Mouse (Mus musculus): ENCODE results near the gene Lrrc74b. TPM values are rescaled to one million over a fixed set of nuclear protein-coding genes. Genes with fewer than 3 reads are reported as not detected.
A peak's percentile ranks its signal among the peaks of the same experiment; 100 is the strongest.
"Not testable (repeated sequence)": the region's sequence is repeated elsewhere in the genome, so short reads cannot be mapped to it uniquely, and the experiment has no call there.

Lrrc74b gene
- polyA plus RNA-seq, 1 experiment from 2014 or later, result 0.19 TPM

DNA sequence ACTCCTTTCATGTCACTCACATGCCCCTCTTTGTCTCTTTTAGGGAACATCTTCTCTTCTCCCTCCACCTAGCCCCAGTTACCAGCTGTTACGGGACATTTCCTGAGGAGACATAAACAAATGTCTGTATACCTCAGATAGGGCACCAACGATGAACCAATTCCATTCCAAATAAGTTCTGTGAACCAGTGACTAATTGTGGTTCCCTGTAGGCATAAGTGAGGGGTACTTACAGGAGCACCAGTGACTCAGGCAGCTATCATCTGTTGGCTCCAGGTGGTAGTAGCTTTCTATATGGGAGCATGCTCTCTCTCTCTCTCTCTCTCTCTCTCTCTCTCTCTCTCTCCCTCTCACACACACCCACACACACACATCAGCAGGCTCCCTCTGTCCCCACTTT, 3.2 kb upstream of the Lrrc74b start:
- no peaks in the 10 kb centered on the region for H3K36me3 ChIP-seq
- peaks cover 19% of the 10 kb centered on the region for H3K4me1 ChIP-seq (replicated peaks)
- no peak overlapping the region for H3K4me2 ChIP-seq
- no peaks in the 10 kb centered on the region for H3K9me3 ChIP-seq (replicated peaks)
- WGBS, result 58% methylated on average over 2 of the region's 2 CpGs
- peaks cover 13% of the 10 kb centered on the region for H3K27me3 ChIP-seq
- no peak for ATAC-seq (replicated peaks; ENCODE audit: insufficient number of reproducible peaks, insufficient read depth, low FRiP score, low read depth)
- H3K27ac ChIP-seq, result no peak overlapping the region
- H3K9ac ChIP-seq, result no peak overlapping the region
- H3K4me3 ChIP-seq, result no peak overlapping the region

DNA sequence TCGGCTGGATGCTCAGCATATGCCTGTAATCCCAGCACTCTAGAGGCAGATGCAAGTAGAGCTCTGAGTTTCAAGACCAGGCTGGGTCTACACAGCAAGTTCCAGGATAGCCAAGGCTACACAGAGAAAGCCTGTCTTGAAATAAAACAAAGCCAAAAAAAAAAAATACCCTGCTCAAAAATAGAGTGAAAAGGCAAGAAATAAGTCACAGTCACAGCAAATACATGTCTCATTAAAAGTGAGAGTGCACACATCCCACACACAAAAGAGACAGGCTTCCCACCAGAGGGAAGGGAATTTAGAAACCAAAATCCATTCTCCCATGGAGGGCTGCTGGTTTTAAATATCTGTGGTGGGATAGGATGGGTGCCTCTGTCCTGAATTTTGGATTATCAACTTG, 2.5 kb upstream of the Lrrc74b start:
- ATAC-seq (replicated peaks; ENCODE audit: insufficient number of reproducible peaks, insufficient read depth, low FRiP score, low read depth), result no peak
- H3K9ac ChIP-seq, result no peak overlapping the region
- 41% methylated on average over 1 of the region's 1 CpGs for WGBS
- H3K27ac ChIP-seq, result no peak overlapping the region
- no peaks in the 10 kb centered on the region for H3K36me3 ChIP-seq
- H3K4me1 ChIP-seq (replicated peaks), result peaks cover 26% of the 10 kb centered on the region
- no peak overlapping the region for H3K4me2 ChIP-seq
- peaks cover 13% of the 10 kb centered on the region for H3K27me3 ChIP-seq
- H3K9me3 ChIP-seq (replicated peaks), result no peaks in the 10 kb centered on the region
- H3K4me3 ChIP-seq, result no peak overlapping the region

DNA sequence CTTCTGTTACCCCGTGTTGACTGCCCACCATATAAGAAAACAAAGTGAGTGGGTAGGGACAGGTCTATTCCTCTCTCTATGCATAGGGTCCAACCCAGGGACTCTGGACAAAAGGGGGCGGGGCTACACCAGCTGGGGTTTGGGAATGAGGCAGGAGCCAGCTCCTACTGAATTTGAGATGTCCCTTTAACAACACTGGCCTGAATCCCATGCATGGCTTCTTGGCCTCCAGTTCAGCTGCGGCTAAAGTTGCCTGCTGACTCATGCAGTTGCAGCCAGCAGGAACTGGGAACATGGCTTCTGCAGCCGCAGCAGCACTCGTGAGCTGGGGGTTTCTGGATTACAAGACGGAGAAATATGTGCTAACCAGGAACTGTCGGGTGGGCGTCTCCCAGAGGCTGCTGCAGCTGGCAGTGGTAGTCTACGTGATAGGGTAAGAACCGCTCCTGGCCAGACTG, 733 bp upstream of the Lrrc74b start, which contains the start of gene P2rx6:
TSS of gene P2rx6 (plus strand) at position 135 of the 458 bp plus-strand sequence.
- peaks cover 34% of the 10 kb centered on the region for H3K4me1 ChIP-seq (replicated peaks)
- peak within 1 kb of the TSS; percentile 54 for H3K27ac ChIP-seq
- peaks cover 13% of the 10 kb centered on the region for H3K27me3 ChIP-seq
- H3K4me3 ChIP-seq, result peak within 1 kb of the TSS; percentile 41
- no peaks in the 10 kb centered on the region for H3K9me3 ChIP-seq (replicated peaks)
- H3K9ac ChIP-seq, result peak within 1 kb of the TSS; percentile 44
- H3K4me2 ChIP-seq, result peak within 1 kb of the TSS; percentile 77
- no peaks in the 10 kb centered on the region for H3K36me3 ChIP-seq
- WGBS, result 2% methylated on average over 10 of the region's 10 CpGs
- peak; percentile 44; the same call in 1 of the 2 replicates for ATAC-seq (replicated peaks; ENCODE audit: insufficient number of reproducible peaks, insufficient read depth, low FRiP score, low read depth)

DNA sequence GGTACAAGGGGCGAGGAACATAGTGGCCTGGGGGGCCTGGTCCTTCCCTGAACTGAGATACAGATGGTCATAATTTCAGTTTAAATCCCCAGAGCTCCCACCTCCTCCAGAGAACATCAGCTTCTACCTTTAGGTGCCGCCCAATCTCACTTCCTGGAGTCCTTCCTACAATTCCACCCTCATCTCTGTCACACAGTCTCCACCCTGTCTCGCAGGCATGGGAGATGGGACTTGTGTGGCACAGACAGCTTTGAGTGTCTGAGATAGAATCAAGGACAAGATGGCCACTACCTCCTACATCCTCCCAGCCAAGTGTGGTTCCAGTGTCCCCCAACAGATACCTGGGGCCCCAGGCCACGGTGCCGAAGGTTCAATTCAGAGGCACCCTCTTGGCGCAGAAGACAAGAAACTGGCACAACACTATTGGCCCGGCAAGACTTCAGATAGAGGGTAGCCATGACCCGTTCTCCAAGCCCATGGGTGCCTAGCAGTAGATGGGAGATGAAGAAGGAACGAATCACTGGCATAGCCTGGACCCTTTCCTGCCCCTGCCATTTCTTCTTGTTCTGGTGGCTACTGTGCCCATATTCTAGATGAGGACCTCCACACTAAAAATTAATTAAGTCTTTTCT, 1.5 kb downstream of the Lrrc74b start:
- H3K36me3 ChIP-seq, result no peaks in the 10 kb centered on the region
- ATAC-seq (replicated peaks; ENCODE audit: insufficient number of reproducible peaks, insufficient read depth, low FRiP score, low read depth), result no peak
- H3K4me2 ChIP-seq, result peak overlapping the region; percentile 46; the same call in 1 of the 2 replicates
- H3K4me3 ChIP-seq, result no peak overlapping the region
- H3K4me1 ChIP-seq (replicated peaks), result peaks cover 45% of the 10 kb centered on the region
- H3K27ac ChIP-seq, result no peak overlapping the region
- WGBS, result 71% methylated on average over 9 of the region's 9 CpGs
- no peaks in the 10 kb centered on the region for H3K9me3 ChIP-seq (replicated peaks)
- no peak overlapping the region for H3K9ac ChIP-seq
- 0 out of 2 replicates have a peak, but pooled peaks cover 6% of the 10 kb centered on the region for H3K27me3 ChIP-seq

DNA sequence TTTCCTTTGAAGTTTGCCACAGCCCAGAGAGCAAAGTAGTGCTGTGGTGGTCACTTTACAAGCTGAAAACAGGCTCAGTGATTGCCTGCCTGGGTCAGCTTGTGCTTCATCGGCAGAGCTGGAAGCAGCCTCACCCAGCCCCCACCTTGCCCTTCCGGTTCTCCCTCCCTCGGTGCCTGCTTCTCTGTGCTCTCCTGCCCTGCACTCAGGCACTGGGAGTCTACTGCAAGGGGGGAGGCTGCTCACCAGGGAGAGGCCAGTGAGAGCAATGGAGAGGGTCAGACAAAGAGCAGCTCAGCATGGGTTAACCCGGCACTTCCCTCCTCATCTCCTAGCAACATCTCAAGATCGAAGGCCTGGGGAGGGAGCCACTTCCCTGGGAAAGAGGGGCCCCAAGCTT, 2.2 kb downstream of the Lrrc74b start:
- 0 out of 2 replicates have a peak, but pooled peaks cover 6% of the 10 kb centered on the region for H3K27me3 ChIP-seq
- H3K4me3 ChIP-seq, result no peak overlapping the region
- WGBS, result 5% methylated on average over 5 of the region's 5 CpGs
- H3K4me1 ChIP-seq (replicated peaks), result peaks cover 52% of the 10 kb centered on the region
- H3K9ac ChIP-seq, result no peak overlapping the region
- peak overlapping the region; percentile 1; the same call in 1 of the 2 replicates for H3K27ac ChIP-seq
- H3K4me2 ChIP-seq, result peak overlapping the region; percentile 46
- no peaks in the 10 kb centered on the region for H3K36me3 ChIP-seq
- peak; percentile 19; the same call in 1 of the 2 replicates for ATAC-seq (replicated peaks; ENCODE audit: insufficient number of reproducible peaks, insufficient read depth, low FRiP score, low read depth)
- no peaks in the 10 kb centered on the region for H3K9me3 ChIP-seq (replicated peaks)

DNA sequence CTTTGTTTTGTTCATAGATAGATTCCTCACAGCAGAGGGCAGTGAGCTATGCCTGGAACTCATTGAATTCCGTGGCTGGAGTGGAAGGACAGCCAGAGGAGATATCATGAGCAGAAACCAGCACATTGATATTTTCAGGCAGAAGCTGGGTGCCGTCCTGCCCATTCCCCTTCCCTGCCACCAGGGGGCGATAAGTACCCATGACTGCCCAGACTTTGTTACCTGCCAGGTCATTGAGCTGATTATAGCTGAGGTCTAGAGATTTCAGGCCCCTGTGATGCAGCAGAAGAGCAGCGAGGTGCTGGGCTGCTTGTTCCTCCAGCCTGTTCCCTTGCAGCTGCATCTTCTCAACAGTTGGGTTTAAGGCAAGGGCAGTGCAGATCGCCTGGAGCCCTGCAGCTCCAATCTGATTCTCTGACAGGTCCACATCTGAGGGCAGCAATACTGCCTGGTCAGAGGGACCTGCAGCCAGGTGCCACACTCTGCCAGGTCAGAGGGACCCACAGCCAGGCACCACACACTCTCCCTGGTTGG, 3.0 kb downstream of the Lrrc74b start:
- H3K4me1 ChIP-seq (replicated peaks), result peaks cover 54% of the 10 kb centered on the region
- WGBS, result under 1% methylated on average over 5 of the region's 5 CpGs
- no peaks in the 10 kb centered on the region for H3K9me3 ChIP-seq (replicated peaks)
- no peak for ATAC-seq (replicated peaks; ENCODE audit: insufficient number of reproducible peaks, insufficient read depth, low FRiP score, low read depth)
- 0 out of 2 replicates have a peak, but pooled peaks cover 6% of the 10 kb centered on the region for H3K27me3 ChIP-seq
- peak overlapping the region; percentile 46 for H3K4me2 ChIP-seq
- no peaks in the 10 kb centered on the region for H3K36me3 ChIP-seq
- no peak overlapping the region for H3K27ac ChIP-seq
- H3K4me3 ChIP-seq, result no peak overlapping the region
- no peak overlapping the region for H3K9ac ChIP-seq

DNA sequence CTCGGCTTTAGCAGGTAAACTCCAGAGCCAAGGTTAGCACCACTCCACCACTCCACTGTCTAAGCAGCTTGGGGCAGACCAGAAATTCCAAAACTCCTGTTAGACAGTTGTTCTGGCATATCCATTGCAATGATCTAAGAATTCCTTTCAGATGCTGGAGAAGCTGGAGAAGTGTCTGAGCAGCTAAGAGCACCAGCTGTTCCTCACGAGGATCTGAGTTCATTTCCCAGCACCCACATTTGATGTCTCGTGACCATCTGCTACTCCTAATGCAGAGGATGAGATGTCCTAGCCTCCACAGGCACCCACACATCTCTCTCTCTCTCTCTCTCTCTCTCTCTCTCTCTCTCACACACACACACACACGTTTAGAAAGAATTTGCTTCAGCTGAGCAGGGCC, 4.1 kb downstream of the Lrrc74b start:
- Histone ChIP-seq H3K4me2 (no peak overlapping the region), H3K36me3 (no peaks in the 10 kb centered on the region), H3K9me3 (replicated peaks) (no peaks in the 10 kb centered on the region), H3K9ac (no peak overlapping the region), H3K27me3 (0 out of 2 replicates have a peak, but pooled peaks cover 6% of the 10 kb centered on the region), H3K4me3 (no peak overlapping the region), H3K4me1 (replicated peaks) (peaks cover 49% of the 10 kb centered on the region), H3K27ac (no peak overlapping the region)
- WGBS, result 54% methylated on average over 4 of the region's 4 CpGs
- ATAC-seq (replicated peaks; ENCODE audit: insufficient number of reproducible peaks, insufficient read depth, low FRiP score, low read depth), result no peak

DNA sequence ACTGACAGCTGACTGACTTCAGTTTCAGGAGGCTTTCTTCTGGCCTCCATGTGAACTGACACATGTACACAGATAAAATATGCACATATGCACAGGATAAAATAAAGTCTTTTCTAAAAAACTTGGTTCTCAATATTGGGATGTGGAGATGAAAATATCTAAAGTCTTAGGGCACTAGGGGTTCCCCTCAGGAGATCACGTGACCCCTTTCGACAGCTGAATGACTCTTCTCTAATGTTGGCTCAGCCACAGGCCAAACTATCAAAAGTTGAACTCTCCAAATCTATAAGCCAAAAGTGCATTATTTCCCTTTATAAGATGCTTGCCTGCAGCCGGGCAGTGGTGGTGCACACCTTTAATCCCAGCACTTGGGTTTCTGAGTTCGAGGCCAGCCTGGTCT, 4.9 kb downstream of the Lrrc74b start:
- ATAC-seq (replicated peaks; ENCODE audit: insufficient number of reproducible peaks, insufficient read depth, low FRiP score, low read depth), result no peak
- Histone ChIP-seq H3K9ac (no peak overlapping the region), H3K9me3 (replicated peaks) (no peaks in the 10 kb centered on the region), H3K4me3 (no peak overlapping the region), H3K27ac (no peak overlapping the region), H3K4me2 (no peak overlapping the region), H3K36me3 (no peaks in the 10 kb centered on the region), H3K27me3 (0 out of 2 replicates have a peak, but pooled peaks cover 6% of the 10 kb centered on the region), H3K4me1 (replicated peaks) (peaks cover 42% of the 10 kb centered on the region)
- WGBS, result 78% methylated on average over 4 of the region's 4 CpGs

DNA sequence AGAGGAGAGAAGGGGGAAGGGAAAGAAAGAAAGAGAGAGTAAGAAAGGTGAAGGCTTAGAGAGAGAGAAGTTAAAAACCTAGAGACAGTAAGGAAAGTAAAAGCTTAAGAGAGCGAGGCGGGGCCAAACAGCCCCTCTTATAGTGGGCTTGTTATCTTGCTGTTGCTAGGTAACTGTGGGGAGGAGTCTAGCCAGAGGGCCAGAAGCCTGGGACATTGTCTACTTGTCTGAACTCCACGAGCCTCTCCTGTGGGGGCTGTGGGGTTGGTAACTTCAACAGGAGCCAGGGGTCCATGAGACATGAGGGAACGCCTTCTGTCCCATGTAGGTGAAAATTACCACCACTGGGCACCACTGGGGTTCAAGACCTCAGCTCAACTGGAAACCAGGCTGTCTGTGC, 6.3 kb downstream of the Lrrc74b start:
- Histone ChIP-seq H3K27ac (peak overlapping the region; percentile 75), H3K9ac (peak overlapping the region; percentile 32; the same call in 1 of the 2 replicates), H3K4me3 (peak overlapping the region; percentile 34), H3K4me1 (replicated peaks) (peaks cover 37% of the 10 kb centered on the region), H3K4me2 (peak overlapping the region; percentile 68)
- H3K36me3 ChIP-seq; H3K27me3 ChIP-seq; H3K9me3 ChIP-seq (replicated peaks): not testable (repeated sequence)
- 18% methylated on average over 4 of the region's 4 CpGs for WGBS
- ATAC-seq (replicated peaks; ENCODE audit: insufficient number of reproducible peaks, insufficient read depth, low FRiP score, low read depth), result 0 out of 2 replicates have a peak, but pooled peaks have one; percentile 23

DNA sequence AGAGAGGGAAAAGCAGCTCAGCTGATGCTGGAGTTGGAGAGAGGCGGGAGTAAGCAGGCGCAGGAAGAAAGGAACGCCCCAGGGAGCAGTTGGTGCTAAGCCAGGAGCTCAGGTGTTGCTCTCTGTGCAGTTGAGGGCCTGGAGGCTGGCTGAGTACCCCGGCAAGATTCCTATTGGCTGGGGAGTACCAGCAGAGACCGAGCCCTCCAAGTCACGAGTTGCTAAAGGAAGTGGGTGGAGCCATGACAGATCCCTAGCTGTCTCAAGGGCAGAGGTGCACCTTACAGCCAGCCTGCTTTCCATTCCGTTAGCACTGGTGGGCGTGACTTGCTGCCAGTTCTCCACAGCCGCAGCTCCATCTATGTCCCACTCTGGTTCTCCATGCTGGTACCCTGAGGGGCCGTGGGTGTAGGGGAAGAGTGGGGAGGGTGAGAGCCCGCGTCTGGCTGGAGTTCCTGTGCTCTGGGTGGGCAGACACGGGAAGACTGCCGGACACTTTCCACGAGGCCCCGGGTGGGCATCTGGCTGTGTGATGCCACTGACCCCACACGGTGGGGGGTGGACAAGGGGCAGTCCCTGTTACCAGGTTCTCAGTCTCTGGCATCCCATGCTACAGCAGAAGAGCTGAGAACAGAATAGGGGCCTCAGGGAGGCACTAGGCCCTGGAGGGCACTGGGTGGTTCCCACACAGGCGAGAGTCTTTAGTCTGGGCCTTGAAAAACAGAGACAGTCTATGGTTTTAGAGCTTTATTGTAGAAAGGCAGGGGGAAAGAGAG, 6.9 kb downstream of the Lrrc74b start:
- H3K4me2 ChIP-seq, result peak overlapping the region; percentile 68
- 8% methylated on average over 18 of the region's 18 CpGs for WGBS
- no peaks in the 10 kb centered on the region for H3K36me3 ChIP-seq
- peak overlapping the region; percentile 32; the same call in 1 of the 2 replicates for H3K9ac ChIP-seq
- ATAC-seq (replicated peaks; ENCODE audit: insufficient number of reproducible peaks, insufficient read depth, low FRiP score, low read depth), result peak; percentile 85
- H3K27ac ChIP-seq, result peak overlapping the region; percentile 75
- peak overlapping the region; percentile 34 for H3K4me3 ChIP-seq
- no peaks in the 10 kb centered on the region for H3K27me3 ChIP-seq
- peaks cover 34% of the 10 kb centered on the region for H3K4me1 ChIP-seq (replicated peaks)
- no peaks in the 10 kb centered on the region for H3K9me3 ChIP-seq (replicated peaks)

DNA sequence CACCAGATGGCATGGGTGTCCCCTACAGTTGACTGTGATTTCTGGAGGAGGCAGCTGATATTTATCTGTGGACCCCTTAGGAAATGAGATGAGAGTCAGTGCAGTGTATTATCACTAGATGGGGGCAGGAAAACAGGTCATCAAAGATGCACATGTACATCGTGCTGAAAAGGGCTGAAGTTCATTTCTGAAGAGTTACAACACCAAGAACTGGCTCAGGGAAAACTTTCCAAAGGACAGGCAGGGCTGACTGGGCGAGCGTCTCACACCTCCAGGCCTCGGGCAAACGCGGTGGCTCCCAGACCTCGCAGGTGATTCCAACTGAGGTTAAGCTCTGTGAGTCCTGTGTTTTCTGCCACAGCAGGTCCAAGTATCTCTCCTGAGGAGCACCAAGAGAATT, 8.2 kb downstream of the Lrrc74b start:
- 62% methylated on average over 7 of the region's 7 CpGs for WGBS
- Histone ChIP-seq H3K4me2 (no peak overlapping the region), H3K4me3 (no peak overlapping the region), H3K9ac (no peak overlapping the region), H3K27ac (no peak overlapping the region), H3K9me3 (replicated peaks) (no peaks in the 10 kb centered on the region), H3K36me3 (no peaks in the 10 kb centered on the region), H3K4me1 (replicated peaks) (peaks cover 22% of the 10 kb centered on the region), H3K27me3 (no peaks in the 10 kb centered on the region)
- ATAC-seq (replicated peaks; ENCODE audit: insufficient number of reproducible peaks, insufficient read depth, low FRiP score, low read depth), result no peak

Data from heart, embryonic 15.5 days (tissue).